Mouse (Mus musculus): ENCODE data around the gene Cdh23. TPM values are rescaled to one million over a fixed set of nuclear protein-coding genes. Genes with fewer than 3 reads are reported as not detected.

The Cdh23 gene
- polyA plus RNA-seq, 1 experiment from 2014 or later, result 0.44 TPM

DNA sequence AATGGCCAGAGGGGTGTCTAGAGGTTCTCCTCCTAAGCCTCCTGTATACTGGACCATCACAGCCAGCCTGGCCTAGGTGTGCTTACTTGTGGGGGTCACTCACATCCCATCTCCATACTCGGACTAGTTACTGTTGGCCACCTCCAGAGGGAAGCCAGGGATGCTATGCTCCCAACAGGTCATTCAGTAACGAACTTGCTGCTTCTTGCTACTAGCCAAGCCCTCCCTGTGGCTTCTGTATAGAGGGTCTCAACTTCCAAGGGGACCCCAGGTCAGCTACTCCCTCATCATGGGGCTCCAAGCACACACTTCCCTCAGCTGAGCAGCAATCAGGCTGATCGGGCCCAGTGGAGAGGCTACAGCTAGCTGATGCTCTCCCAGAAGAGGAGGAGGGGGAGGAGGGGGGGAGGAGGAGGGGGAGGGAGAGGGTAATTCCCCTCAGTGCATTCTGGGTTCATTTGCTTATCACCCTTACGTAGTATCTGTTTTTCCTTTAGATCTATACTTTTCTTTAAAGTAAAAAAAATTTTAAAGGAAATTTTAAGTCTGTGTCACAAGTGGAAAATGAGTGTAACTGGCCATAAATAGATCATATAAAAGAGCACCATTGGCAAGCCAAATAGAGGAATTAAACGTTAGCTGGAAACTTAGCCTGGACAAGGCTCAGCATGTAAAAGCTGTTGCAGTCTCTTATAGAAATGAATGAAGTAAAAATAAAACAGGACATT, 346.0 kb downstream of the Cdh23 start:
- no peak for ATAC-seq
- H3K27me3 ChIP-seq (replicated peaks), result no peaks in the 10 kb centered on the region
- H3K4me1 ChIP-seq (replicated peaks), result peaks cover 64% of the 10 kb centered on the region
- 46% methylated on average over 5 of the region's 5 CpGs for WGBS
- no peaks in the 10 kb centered on the region for H3K9me3 ChIP-seq
- H3K4me2 ChIP-seq (replicated peaks), result peak overlapping the region; percentile 45
- H3K36me3 ChIP-seq, result no peaks in the 10 kb centered on the region
- H3K4me3 ChIP-seq (replicated peaks), result no peak overlapping the region
- peak overlapping the region; percentile 93 for H3K27ac ChIP-seq
- no peak overlapping the region for H3K9ac ChIP-seq

DNA sequence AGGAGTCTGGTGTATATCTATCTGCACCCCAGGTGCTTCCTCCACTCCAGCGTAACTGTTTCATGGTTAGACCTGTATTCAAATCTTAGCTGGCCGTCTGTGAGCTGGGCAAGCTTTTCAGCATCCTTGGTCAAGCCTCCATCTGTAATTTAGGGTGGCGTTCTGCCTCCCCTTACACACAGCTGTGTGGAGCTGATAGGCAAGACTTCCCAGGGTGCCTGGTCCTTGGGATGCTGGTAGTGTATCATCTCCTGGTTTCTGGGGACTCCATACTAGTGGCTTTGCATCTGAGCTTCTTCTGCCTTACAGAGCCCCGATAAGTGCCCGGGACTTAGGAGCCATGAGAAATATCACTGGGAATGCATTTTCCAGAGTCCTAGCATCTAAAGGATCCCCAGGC, 346.6 kb downstream of the Cdh23 start:
- Histone ChIP-seq H3K27me3 (replicated peaks) (no peaks in the 10 kb centered on the region), H3K36me3 (no peaks in the 10 kb centered on the region), H3K4me3 (replicated peaks) (no peak overlapping the region), H3K9me3 (no peaks in the 10 kb centered on the region), H3K9ac (no peak overlapping the region), H3K4me1 (replicated peaks) (peaks cover 64% of the 10 kb centered on the region), H3K27ac (peak overlapping the region; percentile 86), H3K4me2 (replicated peaks) (peak overlapping the region; percentile 86)
- WGBS, result 81% methylated on average over 5 of the region's 5 CpGs
- ATAC-seq, result no peak

DNA sequence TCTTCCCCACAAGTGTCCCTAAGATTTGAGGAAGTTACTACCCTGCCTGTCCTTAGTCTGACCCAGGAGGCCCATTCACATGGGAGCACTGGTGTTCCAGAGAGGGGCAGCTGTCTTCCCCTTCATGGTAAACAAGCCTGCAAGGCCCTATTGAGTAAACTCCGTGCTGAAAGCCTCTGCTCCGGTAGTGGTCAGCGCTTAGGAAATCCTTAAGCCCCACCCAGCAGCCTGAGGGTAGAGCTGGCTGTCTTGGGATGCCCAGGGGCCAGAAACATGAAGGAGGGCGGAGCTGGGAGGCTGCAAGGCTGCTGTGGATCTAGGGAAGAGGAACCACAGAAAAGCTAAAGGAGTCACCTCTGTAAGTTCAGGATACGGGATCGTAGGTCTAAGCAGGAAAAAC, 347.2 kb downstream of the Cdh23 start:
- Histone ChIP-seq H3K4me3 (replicated peaks) (peak overlapping the region; percentile 51; the same call in 1 of the 2 replicates), H3K36me3 (no peaks in the 10 kb centered on the region), H3K27me3 (replicated peaks) (no peaks in the 10 kb centered on the region), H3K9me3 (no peaks in the 10 kb centered on the region), H3K27ac (peak overlapping the region; percentile 86), H3K4me2 (replicated peaks) (peak overlapping the region; percentile 86), H3K4me1 (replicated peaks) (peaks cover 64% of the 10 kb centered on the region), H3K9ac (no peak overlapping the region)
- 35% methylated on average over 6 of the region's 6 CpGs for WGBS
- no peak for ATAC-seq

DNA sequence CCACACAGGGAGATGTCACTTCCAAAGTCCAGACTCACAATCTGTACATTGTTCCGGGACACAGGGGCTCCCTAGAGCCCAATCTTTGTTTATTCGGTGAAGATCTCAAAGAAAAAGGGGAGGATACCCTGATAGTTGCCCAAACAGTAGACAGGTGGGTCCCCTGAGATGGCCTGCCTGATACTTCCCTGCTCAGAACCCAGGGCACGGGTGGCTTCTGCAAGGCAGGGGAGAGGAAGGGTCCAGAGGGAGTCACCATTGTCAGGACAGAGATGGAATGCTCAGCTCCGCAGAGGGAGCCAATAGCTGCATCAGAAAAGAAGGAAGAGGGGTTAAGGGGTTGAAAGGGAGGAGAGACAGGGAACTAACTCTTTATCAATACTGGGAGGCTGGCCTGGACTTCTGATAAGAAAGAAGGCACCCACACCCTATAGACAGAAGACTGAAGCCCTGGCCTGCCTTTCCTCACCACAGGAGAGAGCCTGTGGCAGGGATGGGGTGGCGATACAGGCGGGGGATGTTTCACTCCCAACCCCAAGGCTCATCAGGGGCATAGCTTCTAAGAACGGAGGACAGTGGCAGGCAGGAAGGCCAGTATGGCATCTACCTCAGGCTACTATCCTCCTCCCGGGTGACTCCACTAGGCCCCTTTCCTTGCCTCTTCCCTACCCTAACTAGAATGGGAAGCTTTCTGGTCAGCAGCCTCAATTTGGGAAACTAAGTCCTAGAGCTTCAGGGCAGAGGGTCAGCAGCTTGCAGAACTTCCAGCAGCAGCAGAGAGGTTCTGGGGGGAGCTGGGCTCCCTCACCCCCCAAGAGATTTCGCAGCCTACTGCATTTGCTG, 348.3 kb downstream of the Cdh23 start:
- peak overlapping the region; percentile 86 for H3K27ac ChIP-seq

DNA sequence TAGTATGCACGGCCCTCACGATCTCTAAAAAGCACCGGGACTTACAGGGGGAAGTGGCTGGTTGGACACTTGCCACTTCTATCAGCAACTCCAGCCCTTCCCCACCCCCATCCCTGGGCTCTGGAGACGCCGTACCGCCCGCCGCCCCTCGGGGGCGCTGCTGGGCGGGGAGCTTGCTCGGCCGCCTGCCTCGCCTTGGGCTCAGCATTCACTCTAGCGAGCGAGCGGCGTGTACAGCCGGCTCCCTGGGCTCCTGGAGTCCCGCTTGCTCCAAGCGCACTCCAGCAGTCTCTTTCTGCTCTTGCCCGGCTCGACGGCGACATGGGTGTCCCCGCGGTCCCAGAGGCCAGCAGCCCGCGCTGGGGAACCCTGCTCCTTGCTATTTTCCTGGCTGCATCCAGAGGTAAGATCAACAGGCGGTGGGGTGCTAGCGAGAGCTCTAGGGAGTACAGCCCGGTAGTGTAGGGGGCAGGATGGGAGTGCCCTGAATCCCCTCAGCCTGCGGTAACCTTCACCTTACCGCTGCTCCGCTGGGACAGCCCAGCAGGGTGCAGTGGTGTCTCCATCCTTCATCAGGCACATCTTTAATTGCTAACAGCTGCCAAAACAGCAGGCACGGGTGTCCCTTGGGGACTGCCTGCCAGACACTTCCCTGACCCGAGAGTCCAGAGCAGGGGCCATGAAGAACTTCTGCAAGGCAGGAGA, 349.4 kb downstream of the Cdh23 start, which contains the start of gene Vsir:
Gene Vsir, plus strand, starts transcription at position 151 of the 705 bp plus-strand sequence.
- no peaks in the 10 kb centered on the region for H3K27me3 ChIP-seq (replicated peaks)
- ATAC-seq, result peak; percentile 77
- H3K9me3 ChIP-seq, result no peaks in the 10 kb centered on the region
- H3K4me2 ChIP-seq (replicated peaks), result peak within 1 kb of the TSS; percentile 86
- peak within 1 kb of the TSS; percentile 51 for H3K4me3 ChIP-seq (replicated peaks)
- H3K9ac ChIP-seq, result peak within 1 kb of the TSS; percentile 66
- WGBS, result 1% methylated on average over 37 of the region's 37 CpGs
- no peaks in the 10 kb centered on the region for H3K36me3 ChIP-seq
- peak within 1 kb of the TSS; percentile 87 for H3K27ac ChIP-seq
- H3K4me1 ChIP-seq (replicated peaks), result peaks cover 55% of the 10 kb centered on the region

More for the DNA sequence above, 348.3 kb downstream of the Cdh23 start:
- H3K4me2 ChIP-seq (replicated peaks), result peak overlapping the region; percentile 86
- peak overlapping the region; percentile 66; the same call in 1 of the 2 replicates for H3K9ac ChIP-seq
- peak overlapping the region; percentile 51 for H3K4me3 ChIP-seq (replicated peaks)
- no peaks in the 10 kb centered on the region for H3K9me3 ChIP-seq
- no peak for ATAC-seq
- H3K36me3 ChIP-seq, result no peaks in the 10 kb centered on the region
- 45% methylated on average over 9 of the region's 9 CpGs for WGBS
- peaks cover 59% of the 10 kb centered on the region for H3K4me1 ChIP-seq (replicated peaks)
- H3K27me3 ChIP-seq (replicated peaks), result no peaks in the 10 kb centered on the region

DNA sequence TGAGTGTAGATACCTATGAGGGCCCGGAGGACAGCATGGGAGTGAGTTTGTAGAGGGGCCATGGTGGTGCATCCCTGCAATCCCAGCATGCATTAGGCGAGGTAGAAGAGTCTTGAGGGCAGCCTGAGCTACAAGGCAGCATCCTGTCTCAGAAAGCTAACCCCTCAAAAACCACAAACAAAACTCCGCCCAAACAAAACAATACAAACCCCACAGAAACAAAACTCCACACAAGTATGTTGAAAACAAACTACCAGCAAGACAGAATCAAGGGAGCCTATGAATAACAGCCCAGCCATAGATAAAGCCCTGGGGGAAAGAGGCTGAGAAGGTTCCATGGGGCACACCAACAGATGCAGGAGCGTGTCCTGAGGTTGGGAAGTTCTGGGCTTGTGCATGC, 350.2 kb downstream of the Cdh23 start:
- H3K27me3 ChIP-seq (replicated peaks), result no peaks in the 10 kb centered on the region
- H3K27ac ChIP-seq, result peak overlapping the region; percentile 87; the same call in 1 of the 2 replicates
- H3K4me2 ChIP-seq (replicated peaks), result peak overlapping the region; percentile 86
- H3K9ac ChIP-seq, result no peak overlapping the region
- peak overlapping the region; percentile 51; the same call in 1 of the 2 replicates for H3K4me3 ChIP-seq (replicated peaks)
- WGBS, result 82% methylated on average over 4 of the region's 4 CpGs
- no peaks in the 10 kb centered on the region for H3K9me3 ChIP-seq
- H3K4me1 ChIP-seq (replicated peaks), result peaks cover 47% of the 10 kb centered on the region
- ATAC-seq, result no peak
- no peaks in the 10 kb centered on the region for H3K36me3 ChIP-seq

DNA sequence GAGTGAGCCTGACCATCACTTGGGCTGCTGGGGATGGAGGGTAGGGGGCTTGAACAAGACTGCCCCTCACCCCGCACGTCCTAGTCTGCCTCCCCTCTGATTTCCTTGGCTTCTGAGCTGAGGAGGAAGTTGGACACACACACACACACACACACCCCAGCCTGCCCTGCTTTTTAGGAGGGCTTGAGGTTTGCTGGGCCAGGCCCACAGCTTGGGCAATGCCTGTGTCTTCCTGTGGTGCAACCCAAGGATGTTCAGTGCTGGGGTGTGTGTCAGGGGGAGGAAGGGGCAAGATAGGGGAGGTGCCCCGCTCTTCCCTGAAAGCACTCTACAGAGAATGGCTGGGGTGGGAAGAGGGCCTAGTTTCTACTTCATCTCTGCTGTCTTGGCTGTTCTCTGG, 352.2 kb downstream of the Cdh23 start:
- whole genome bisulfite sequencing, result 75% methylated on average over 3 of the region's 3 CpGs
- no peak overlapping the region for H3K27ac ChIP-seq

DNA sequence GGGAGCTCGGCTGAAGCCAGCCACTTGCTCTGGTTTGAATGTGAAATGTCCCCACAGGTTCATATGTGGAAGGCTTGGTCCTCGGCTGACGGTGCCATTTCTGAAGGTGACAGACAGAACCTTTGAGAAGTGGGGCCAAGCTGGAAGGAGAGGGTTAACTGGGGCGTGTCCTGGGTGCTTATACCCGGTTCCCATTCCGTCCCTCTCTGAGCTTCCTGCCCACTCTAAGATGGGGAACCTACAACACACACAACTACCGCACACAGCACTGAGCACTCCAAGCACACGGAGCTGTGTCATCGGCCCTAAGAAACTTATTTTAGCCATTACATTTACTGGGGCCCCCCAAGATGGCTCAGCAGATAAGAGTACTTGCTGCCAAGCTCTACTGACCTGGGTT, 354.8 kb downstream of the Cdh23 start:
- Histone ChIP-seq H3K36me3 (no peaks in the 10 kb centered on the region), H3K9me3 (no peaks in the 10 kb centered on the region), H3K27me3 (replicated peaks) (no peaks in the 10 kb centered on the region), H3K9ac (no peak overlapping the region), H3K4me1 (replicated peaks) (peaks cover 7% of the 10 kb centered on the region), H3K4me3 (replicated peaks) (no peak overlapping the region), H3K27ac (no peak overlapping the region), H3K4me2 (replicated peaks) (no peak overlapping the region)
- 73% methylated on average over 9 of the region's 9 CpGs for WGBS
- ATAC-seq, result no peak

More for the DNA sequence above, 352.2 kb downstream of the Cdh23 start:
- H3K4me2 ChIP-seq (replicated peaks), result no peak overlapping the region
- no peaks in the 10 kb centered on the region for H3K27me3 ChIP-seq (replicated peaks)
- H3K4me3 ChIP-seq (replicated peaks), result no peak overlapping the region
- no peaks in the 10 kb centered on the region for H3K36me3 ChIP-seq
- ATAC-seq, result no peak
- no peaks in the 10 kb centered on the region for H3K9me3 ChIP-seq
- H3K4me1 ChIP-seq (replicated peaks), result peaks cover 33% of the 10 kb centered on the region
- no peak overlapping the region for H3K9ac ChIP-seq

DNA sequence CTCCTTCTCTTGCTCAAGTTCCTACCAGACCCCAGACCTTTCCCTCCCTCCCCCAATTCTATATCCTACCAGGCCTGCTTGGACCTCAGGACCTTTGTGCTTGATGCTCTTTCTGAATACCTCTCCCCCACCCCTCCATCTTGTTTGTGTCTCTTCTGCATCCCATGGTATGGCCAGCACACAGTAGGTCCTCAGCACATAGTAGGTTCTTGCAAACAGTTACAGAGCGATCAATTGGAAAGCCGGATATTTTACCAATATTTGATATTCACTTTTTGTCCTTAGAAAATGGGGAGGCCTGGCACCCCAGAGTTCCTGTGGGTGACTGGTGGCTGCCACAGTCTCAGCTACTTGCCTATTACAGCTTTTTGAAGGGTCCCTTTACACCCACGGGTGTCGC, 361.3 kb downstream of the Cdh23 start:
- H3K9me3 ChIP-seq, result no peaks in the 10 kb centered on the region
- H3K4me3 ChIP-seq (replicated peaks), result no peak overlapping the region
- H3K27me3 ChIP-seq (replicated peaks), result no peaks in the 10 kb centered on the region
- no peak overlapping the region for H3K27ac ChIP-seq
- no peaks in the 10 kb centered on the region for H3K36me3 ChIP-seq
- no peak overlapping the region for H3K4me2 ChIP-seq (replicated peaks)
- 91% methylated on average over 4 of the region's 4 CpGs for WGBS
- H3K9ac ChIP-seq, result no peak overlapping the region
- no peak for ATAC-seq
- peaks cover 16% of the 10 kb centered on the region for H3K4me1 ChIP-seq (replicated peaks)

DNA sequence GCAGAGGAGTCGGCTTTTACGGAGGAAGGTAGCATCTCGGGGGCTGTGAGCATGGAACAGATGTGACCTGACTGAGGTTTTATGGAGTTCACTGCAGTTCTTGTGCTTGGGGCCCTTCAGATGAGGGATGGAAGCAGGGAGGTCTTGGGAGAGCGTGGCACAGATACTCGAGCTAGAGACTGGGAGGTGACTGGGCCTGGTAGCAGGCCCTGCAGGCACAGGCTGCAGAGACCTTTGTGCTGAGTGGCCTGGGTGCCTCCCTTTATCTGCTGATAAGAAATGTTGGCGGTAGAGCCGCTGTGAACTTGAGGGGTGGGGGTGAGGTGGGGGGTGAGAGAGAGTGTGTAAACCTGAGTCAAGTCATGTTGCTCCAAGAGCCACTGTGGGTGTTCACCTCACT, 361.7 kb downstream of the Cdh23 start:
- Histone ChIP-seq H3K36me3 (no peaks in the 10 kb centered on the region), H3K4me3 (replicated peaks) (no peak overlapping the region), H3K4me1 (replicated peaks) (peaks cover 20% of the 10 kb centered on the region), H3K9me3 (no peaks in the 10 kb centered on the region), H3K9ac (no peak overlapping the region), H3K4me2 (replicated peaks) (0 out of 2 replicates have a peak overlapping the region, but pooled peaks have one; percentile 9), H3K27ac (peak overlapping the region; percentile 75), H3K27me3 (replicated peaks) (no peaks in the 10 kb centered on the region)
- peak; percentile 92 for ATAC-seq
- 54% methylated on average over 7 of the region's 7 CpGs for WGBS

DNA sequence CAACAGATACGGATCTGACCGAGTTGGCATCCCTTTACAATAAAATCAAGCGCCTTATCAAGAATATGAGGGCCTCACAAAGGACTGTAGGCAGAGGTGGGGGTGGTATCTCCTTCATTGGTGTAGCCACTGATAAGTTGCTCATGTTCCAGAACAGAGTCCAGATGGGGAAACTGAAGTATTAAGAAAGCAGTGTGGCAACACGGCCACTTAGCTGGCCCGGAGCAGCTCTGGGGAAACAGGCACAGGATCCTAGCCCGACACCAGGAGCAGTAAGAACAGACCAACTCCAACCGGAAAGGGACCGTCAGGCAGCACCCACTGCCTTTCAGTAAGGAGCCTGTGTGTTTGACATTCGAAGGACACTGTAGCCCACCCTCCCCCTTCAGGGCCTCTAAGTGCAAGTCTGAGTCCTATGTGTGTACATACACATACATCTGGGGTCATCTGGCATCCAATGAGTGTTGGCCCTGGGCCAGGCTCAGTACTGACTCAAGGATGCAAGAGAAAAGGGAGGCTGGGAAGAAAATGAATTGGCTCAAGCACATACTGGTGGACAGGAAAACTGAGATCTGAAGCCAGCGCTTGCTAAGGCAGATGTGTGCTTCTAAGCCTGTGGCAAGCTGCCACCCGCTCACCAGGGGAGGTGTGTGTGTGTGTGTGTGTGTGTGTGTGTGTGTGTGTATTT, 367.2 kb downstream of the Cdh23 start:
- Histone ChIP-seq H3K27me3 (replicated peaks) (no peaks in the 10 kb centered on the region), H3K9me3 (no peaks in the 10 kb centered on the region), H3K9ac (no peak overlapping the region), H3K36me3 (no peaks in the 10 kb centered on the region), H3K27ac (peak overlapping the region; percentile 81), H3K4me1 (replicated peaks) (peaks cover 21% of the 10 kb centered on the region), H3K4me2 (replicated peaks) (peak overlapping the region; percentile 22; the same call in 1 of the 2 replicates), H3K4me3 (replicated peaks) (no peak overlapping the region)
- WGBS, result 44% methylated on average over 11 of the region's 11 CpGs
- ATAC-seq, result peak; percentile 76

Data from intestine, embryonic 15.5 days (tissue).